Mouse (Mus musculus) heart, postnatal 0 days (tissue): ENCODE data around the gene Prrc2c. TPM values are rescaled to one million over a fixed set of nuclear protein-coding genes. Genes with fewer than 3 reads are reported as not detected.

Experiments used
- ATAC-seq: fragments of 200-750 bp; cut with Nextera tagmentation; 2 replicates; pipeline ENCODE4 v1.8.0; 2017; ENCODE audit warnings: low read depth, moderate number of reproducible peaks, moderate library complexity; ENCODE audit not compliant: insufficient read depth
- DNase-seq: peaks from one replicate; pipeline ENCODE4 v3.0.0-alpha.2; 2016; ENCODE audit warnings: low spot score
- H3K27ac ChIP-seq: fragments of 300-500 bp; sonication (generic); 2 replicates; pipeline ENCODE4 v1.5.1; 2014; ENCODE audit warnings: low read depth, mild to moderate bottlenecking
- H3K27me3 ChIP-seq: fragments of 300-500 bp; sonication (generic); 2 replicates; pipeline ENCODE4 v1.6.1; 2014; ENCODE audit warnings: low read length, mixed read lengths; ENCODE audit not compliant: control insufficient read depth, insufficient read depth
- H3K36me3 ChIP-seq: fragments of 300-500 bp; sonication (generic); replicated peaks from 2 replicates; pipeline ENCODE4 v1.6.1; 2014; ENCODE audit warnings: low read length, mixed read lengths; ENCODE audit not compliant: control insufficient read depth, insufficient read depth
- H3K4me1 ChIP-seq: fragments of 300-500 bp; sonication (generic); 2 replicates; pipeline ENCODE4 v1.6.1; 2014; ENCODE audit warnings: antibody characterized with exemption; ENCODE audit not compliant: control insufficient read depth, insufficient read depth
- H3K4me2 ChIP-seq: fragments of 300-500 bp; sonication (generic); 2 replicates; pipeline ENCODE4 v1.6.1; 2014; ENCODE audit warnings: low read depth, mild to moderate bottlenecking, low read length, moderate library complexity
- H3K4me3 ChIP-seq: fragments of 300-500 bp; sonication (generic); 2 replicates; pipeline ENCODE4 v1.5.1; 2014; ENCODE audit warnings: low read depth, low read length
- H3K9ac ChIP-seq: fragments of 300-500 bp; sonication (generic); replicated peaks from 2 replicates; pipeline ENCODE4 v1.6.1; 2014; ENCODE audit warnings: low read depth, low read length, mixed read lengths
- H3K9me3 ChIP-seq: fragments of 300-500 bp; sonication (generic); replicated peaks from 2 replicates; pipeline ENCODE4 v1.6.1; 2016; ENCODE audit warnings: low read length; ENCODE audit not compliant: control insufficient read depth
- CTCF ChIP-seq: IDR thresholded peaks from 2 replicates; pipeline ENCODE4 v1.5.1; 2016; ENCODE audit warnings: antibody characterized with exemption, control low read depth, low read depth
- EP300 ChIP-seq: IDR thresholded peaks from 2 replicates; pipeline ENCODE4 v1.6.1; 2016; ENCODE audit warnings: antibody characterized with exemption, low read depth
- WGBS: fragments of 180-500 bp; shearing (Covaris S2); extraction: QIAGEN DNeasy Blood & Tissue Kit; methylation state at CpG from one replicate; pipeline ENCODE4 v1.1.7; 2014; 5-methylcytosine and 5-hydroxymethylcytosine counted together
- microRNA-seq: library from miRNA; unstranded; fragments of <30 nt; microRNA quantifications from one replicate; pipeline ENCODE4, GENCODE M21; 2016
- polyA plus RNA-seq: library from polyadenylated mRNA; unstranded; fragments of >200 nt; fragmentation: Nextera tagmentation; extraction: Ambion mirVana; gene quantifications from 2 replicates; pipeline ENCODE4 v1.2.1, GENCODE M21; 2015
- total RNA-seq: library from RNA; depleted of rRNA; stranded (reverse); fragments of >200 nt; gene quantifications from 2 replicates; pipeline ENCODE4 v1.2.3, GENCODE M21; 2014; ENCODE audit warnings: low replicate concordance; rRNA removed

Prrc2c gene
- total and polyA plus RNA-seq, 2 experiments from 2014 or later = 54.6 to 55.9 TPM

DNA sequence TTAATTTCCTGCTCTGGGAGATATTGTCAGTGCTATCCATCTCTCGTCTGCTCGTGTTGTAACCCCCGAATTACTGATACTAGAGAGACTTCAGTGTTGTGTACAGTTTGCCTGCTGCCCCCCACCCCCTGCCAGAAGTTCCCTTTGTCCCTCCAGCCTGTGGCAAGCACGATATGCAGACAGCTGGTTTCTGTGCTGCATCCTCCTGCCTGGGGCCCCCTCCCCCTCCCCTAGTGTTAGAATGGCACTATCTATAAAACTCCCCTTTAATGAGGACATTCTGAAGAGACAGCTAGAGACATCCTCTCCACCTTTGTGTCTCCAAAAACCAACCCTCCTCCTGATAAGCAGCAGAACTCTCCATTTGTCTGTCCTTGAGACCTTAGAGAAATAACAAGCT lies 116.5 kb downstream of the Prrc2c start:
- no peaks in the 10 kb centered on the region for H3K9me3 ChIP-seq
- no peak overlapping the region for H3K4me3 ChIP-seq
- no peak for DNase-seq
- no peak for TF ChIP-seq EP300
- TF ChIP-seq CTCF = no peak
- H3K4me2 ChIP-seq = no peak overlapping the region
- H3K36me3 ChIP-seq = no peaks in the 10 kb centered on the region
- no peak for ATAC-seq
- H3K27ac ChIP-seq = no peak overlapping the region
- 23% methylated on average over 4 of the region's 4 CpGs for WGBS
- H3K27me3 ChIP-seq = no peaks in the 10 kb centered on the region
- H3K9ac ChIP-seq = no peak overlapping the region
- H3K4me1 ChIP-seq = no peaks in the 10 kb centered on the region

Small RNA genes lying within 50 kb of the gene (microRNA-seq; reads per million reads assigned to microRNA genes)
- gene Gm27616 = not detected

Other genes with a start within 250 kb of the Prrc2c start
- gene Mettl13, start 192.0 kb downstream of the Prrc2c start, total RNA-seq = 10.0 and 12.4 TPM in 2 replicates
- gene Mettl13, start 192.0 kb downstream of the Prrc2c start, polyA plus RNA-seq = 6.3 and 7.0 TPM in 2 replicates
- gene Vamp4, start 170.0 kb downstream of the Prrc2c start, total RNA-seq = 4.1 and 8.3 TPM in 2 replicates
- gene Vamp4, start 170.0 kb downstream of the Prrc2c start, polyA plus RNA-seq = 26.4 and 32.2 TPM in 2 replicates
- gene Myoc, start 101.4 kb downstream of the Prrc2c start, total RNA-seq = 0.46 TPM in 1 of 2 replicates, not detected in the other
- gene Myoc, start 101.4 kb downstream of the Prrc2c start, polyA plus RNA-seq = not detected in 2 replicates
- not detected in 2 replicates for gene Myocos, start 82.3 kb downstream of the Prrc2c start, total RNA-seq
- gene Myocos, start 82.3 kb downstream of the Prrc2c start, polyA plus RNA-seq = not detected in 2 replicates
- gene Fmo4, start 73.4 kb upstream of the Prrc2c start, total RNA-seq = 1.3 and 3.1 TPM in 2 replicates
- gene Fmo4, start 73.4 kb upstream of the Prrc2c start, polyA plus RNA-seq = 0.20 and 0.32 TPM in 2 replicates
- gene Fmo1, start 126.1 kb upstream of the Prrc2c start, total RNA-seq = 18.6 and 37.3 TPM in 2 replicates
- gene Fmo1, start 126.1 kb upstream of the Prrc2c start, polyA plus RNA-seq = 12.8 and 17.0 TPM in 2 replicates
- gene Fmo2, start 158.2 kb upstream of the Prrc2c start, total RNA-seq = 2.5 and 4.5 TPM in 2 replicates
- gene Fmo2, start 158.2 kb upstream of the Prrc2c start, polyA plus RNA-seq = 4.9 and 7.3 TPM in 2 replicates
- not detected in 2 replicates for gene Fmo6, start 197.0 kb upstream of the Prrc2c start, total RNA-seq
- not detected in 2 replicates for gene Fmo6, start 197.0 kb upstream of the Prrc2c start, polyA plus RNA-seq
- gene Fmo3, start 244.0 kb upstream of the Prrc2c start, total RNA-seq = not detected in 2 replicates
- not detected in 2 replicates for gene Fmo3, start 244.0 kb upstream of the Prrc2c start, polyA plus RNA-seq